Mouse (Mus musculus): Measurements from ENCODE around the gene Clec16a. TPM values are rescaled to one million over a fixed set of nuclear protein-coding genes. Genes with fewer than 3 reads are reported as not detected.

Clec16a gene
- total and polyA plus RNA-seq, 3 experiments: 20.0 to 24.2 (median 20.5) TPM

DNA sequence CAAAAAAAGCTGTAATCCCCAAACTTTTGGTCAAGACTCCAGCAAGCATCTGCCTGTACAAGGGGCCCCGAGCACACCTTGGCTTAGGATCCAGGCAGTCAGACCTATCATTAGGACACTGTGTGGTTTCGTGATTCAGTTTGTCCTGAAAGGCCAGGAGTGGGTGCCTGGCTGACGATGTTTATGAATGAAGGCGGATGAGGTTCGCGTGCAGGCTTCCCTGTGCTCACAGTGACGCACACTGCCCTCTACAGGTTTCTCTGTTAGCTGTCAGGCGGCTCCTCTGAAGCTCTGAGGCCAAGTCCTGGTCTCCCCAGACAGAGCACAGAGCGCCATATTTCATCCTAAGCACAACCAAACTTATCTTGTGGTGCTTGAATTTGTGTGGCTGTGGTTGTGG, 241.1 kb downstream of the Clec16a start:
- in situ Hi-C loops (cut with MboI; ENCODE audit: low pct_ligation_motif_present, low pct_unique_long_range_greater_than_20kb, low sequenced_read_pairs): loop anchor here (5.0 kb wide), 2 partner anchors 119 to 214 kb away; no protein-coding TSS in a partner anchor
- peak overlapping the region; percentile 69 for H3K9ac ChIP-seq (ENCODE audit: insufficient read depth, low read depth)
- TF ChIP-seq ETS1 (conservative IDR thresholded peaks at IDR 0.05; ENCODE audit: low read depth, low read length): peak; percentile 67; the same call in 1 of the 2 replicates
- TF ChIP-seq KAT2A (IDR thresholded peaks at IDR 0.05; ENCODE audit: insufficient replicate concordance, low read length): no peak
- peak; percentile 54; the same call in 1 of the 2 replicates for TF ChIP-seq NELFE (IDR thresholded peaks at IDR 0.05; ENCODE audit: low read depth, low read length)
- no peak for TF ChIP-seq E2F4 (IDR thresholded peaks at IDR 0.05; ENCODE audit: insufficient replicate concordance, low read depth, low read length)
- TF ChIP-seq CHD1 (IDR thresholded peaks at IDR 0.05; ENCODE audit: low read depth, low read length): no peak
- TF ChIP-seq IRF4 (IDR thresholded peaks at IDR 0.05; ENCODE audit: low read depth, low read length): peak; percentile 84
- peak; percentile 94 for TF ChIP-seq MYC (IDR thresholded peaks at IDR 0.05; ENCODE audit: low read depth, low read length)
- TF ChIP-seq TCF12 (IDR thresholded peaks at IDR 0.05; ENCODE audit: low read depth, low read length): peak; percentile 81
- TF ChIP-seq SMC3 (IDR thresholded peaks at IDR 0.05; ENCODE audit: low read depth, low read length): peak; percentile 94
- TF ChIP-seq MXI1 (IDR thresholded peaks at IDR 0.05; ENCODE audit: low read depth, low read length): peak; percentile 62; the same call in 1 of the 2 replicates
- peak; percentile 83 for TF ChIP-seq ZC3H11A (IDR thresholded peaks at IDR 0.05; ENCODE audit: low read depth, low read length)
- no peak for TF ChIP-seq MAFK (IDR thresholded peaks at IDR 0.05; ENCODE audit: insufficient replicate concordance, low read length)
- peak; percentile 60; the same call in 1 of the 2 replicates for TF ChIP-seq ELF1 (IDR thresholded peaks at IDR 0.05; ENCODE audit: low read depth, low read length)
- TF ChIP-seq BHLHE40 (IDR thresholded peaks at IDR 0.05; ENCODE audit: low read depth, low read length): peak; percentile 89
- peak; percentile 95 for TF ChIP-seq RAD21 (IDR thresholded peaks at IDR 0.05; ENCODE audit: low read depth, low read length)
- TF ChIP-seq TBP (conservative IDR thresholded peaks at IDR 0.05; ENCODE audit: low read depth, low read length): peak; percentile 36; the same call in 1 of the 2 replicates
- TF ChIP-seq MAX (IDR thresholded peaks at IDR 0.05; ENCODE audit: low read length): peak; percentile 84
- TF ChIP-seq JUND (conservative IDR thresholded peaks at IDR 0.05; ENCODE audit: low read depth, low read length): peak; percentile 40; the same call in 1 of the 2 replicates
- TF ChIP-seq MEF2A (IDR thresholded peaks at IDR 0.05; ENCODE audit: borderline replicate concordance, low read depth, low read length): peak; percentile 44; the same call in 1 of the 2 replicates
- peak; percentile 56; the same call in 1 of the 2 replicates for TF ChIP-seq POLR2A (IDR thresholded peaks at IDR 0.05; ENCODE audit: low read depth, low read length)
- TF ChIP-seq SIN3A (IDR thresholded peaks at IDR 0.05; ENCODE audit: low read length): peak; percentile 77
- 0 out of 2 replicates have a peak, but pooled peaks have one; percentile 24 for TF ChIP-seq NRF1 (IDR thresholded peaks at IDR 0.05; ENCODE audit: low read depth, low read length)
- no peak for TF ChIP-seq USF1 (IDR thresholded peaks at IDR 0.05; ENCODE audit: low read depth, low read length)
- TF ChIP-seq CTCF (conservative IDR thresholded peaks at IDR 0.05 in 1 of 2, IDR thresholded peaks at IDR 0.05 in 1 of 2; ENCODE audit: low read depth in 2 of 2, low read length in 2 of 2): peak; percentile 66 to 98; a peak in 3 of 4 replicates
- no peak for TF ChIP-seq POLR2AphosphoS2 (IDR thresholded peaks at IDR 0.05; ENCODE audit: low read depth, low read length)
- no peak for TF ChIP-seq CHD2 (IDR thresholded peaks at IDR 0.05; ENCODE audit: low read length)
- TF ChIP-seq EP300 (IDR thresholded peaks at IDR 0.05; ENCODE audit: low read length): no peak

More for the DNA sequence above, 241.1 kb downstream of the Clec16a start:
- Histone ChIP-seq H3K4me2 (ENCODE audit: insufficient read depth, low read depth, poor library complexity, severe bottlenecking) (peak overlapping the region; percentile 64), H3K27ac (ENCODE audit: insufficient read depth, low read depth) (peak overlapping the region; percentile 81; the same call in 1 of the 2 replicates), H3K4me1 (ENCODE audit: control insufficient read depth in 1 of 2, insufficient read depth in 2 of 2) (peaks cover 31 to 49% of the 10 kb centered on the region in 2 experiments), H3K79me2 (replicated peaks; ENCODE audit: control insufficient read depth, extremely low read depth, insufficient read depth, poor library complexity, severe bottlenecking) (peaks cover 16% of the 10 kb centered on the region), H3K36me3 (replicated peaks in 1 of 2; ENCODE audit: control insufficient read depth in 1 of 2, insufficient read depth in 1 of 2, low read length in 1 of 2) (peaks cover 0 to 21% of the 10 kb centered on the region in 2 experiments), H3K9me3 (replicated peaks; ENCODE audit: low read length) (no peaks in the 10 kb centered on the region), H3K27me3 (replicated peaks) (no peaks in the 10 kb centered on the region), H3K4me3 (replicated peaks in 1 of 3; ENCODE audit: low read depth in 2 of 3, low read length in 2 of 3, poor library complexity in 1 of 3) (peak overlapping the region; percentile 66 to 84 (median 82))
- DNase-seq (ENCODE audit: extremely low read depth): peak; percentile 98
- dilution Hi-C loops (cut with MboI; ENCODE audit: extremely low pct_ligation_motif_present, extremely low pct_unique_long_range_greater_than_20kb, low sequenced_read_pairs): no loop called here
